Mouse (Mus musculus) cerebellum, adult 2 months (tissue): ENCODE results near the gene Zfp821. TPM values are rescaled to one million over a fixed set of nuclear protein-coding genes. Genes with fewer than 3 reads are reported as not detected.
"Not testable (repeated sequence)": the region's sequence is repeated elsewhere in the genome, so short reads cannot be mapped to it uniquely, and the experiment has no call there.

Experiments
- DNase-seq, 2 experiments: peaks; one replicate each; pipeline ENCODE4 v3.0.0; 2021
- H3K27ac ChIP-seq: fragments of 200-500 bp; 2 replicates; pipeline ENCODE4 v1.5.1; 2012; ENCODE audit warnings: low read length, control low read depth, inconsistent platforms; ENCODE audit not compliant: insufficient read depth
- H3K27me3 ChIP-seq: fragments of 200-500 bp; 2 replicates; pipeline ENCODE4 v1.6.1; 2012; ENCODE audit warnings: inconsistent platforms, mild to moderate bottlenecking, low read length, moderate library complexity; ENCODE audit not compliant: control insufficient read depth, insufficient read depth
- H3K4me1 ChIP-seq: fragments of 200-500 bp; 2 replicates; pipeline ENCODE4 v1.6.1; 2011; ENCODE audit warnings: low read length; ENCODE audit not compliant: control insufficient read depth, insufficient read depth
- H3K4me3 ChIP-seq: fragments of 200-500 bp; replicated peaks from 2 replicates; pipeline ENCODE3; 2011; ENCODE audit warnings: mild to moderate bottlenecking, low read depth, low read length, control low read depth; ENCODE audit not compliant: insufficient read depth
- CTCF ChIP-seq: fragments of 200-500 bp; IDR thresholded peaks from 2 replicates; pipeline ENCODE4 v1.5.1; 2011; ENCODE audit warnings: low read depth, mild to moderate bottlenecking, control low read depth, low read length, moderate library complexity, borderline replicate concordance; ENCODE audit not compliant: insufficient read depth
- POLR2A ChIP-seq: fragments of 200-500 bp; IDR thresholded peaks from 2 replicates; pipeline ENCODE4 v1.6.1; 2011; ENCODE audit warnings: low read length, control low read depth, borderline replicate concordance; ENCODE audit not compliant: insufficient read depth
- WGBS: fragments of 180-500 bp; shearing (Covaris S2); methylation state at CpG from one replicate; pipeline ENCODE4 v1.1.7; 2018; 5-methylcytosine and 5-hydroxymethylcytosine counted together
- polyA plus RNA-seq: library from polyadenylated mRNA; depleted of rRNA; stranded (reverse); fragments of >200 nt; gene quantifications from 2 replicates; pipeline ENCODE4 v1.2.3, GENCODE M21; 2012

The Zfp821 gene
- polyA plus RNA-seq, 1 experiment, result 32.0 TPM

DNA sequence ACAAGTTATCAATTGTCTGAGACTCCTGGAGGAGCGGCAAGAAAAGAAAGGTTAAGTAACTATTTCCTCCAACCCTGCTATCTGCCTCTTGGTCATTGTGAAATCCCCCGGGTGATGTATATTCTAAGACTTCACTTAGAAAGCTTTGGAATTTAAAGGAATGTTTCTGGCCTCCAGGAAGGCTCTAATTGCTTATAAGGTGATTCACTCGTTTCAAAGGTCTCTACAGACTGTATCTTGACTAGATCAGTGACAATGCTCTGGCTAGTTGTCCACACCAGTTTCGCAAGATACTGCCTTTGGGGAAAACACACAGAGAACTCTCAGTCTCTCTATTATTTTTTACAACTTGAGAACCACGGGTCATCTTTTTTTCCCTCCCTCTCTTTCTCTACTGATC, 44.9 kb downstream of the Zfp821 start:
- Histone ChIP-seq H3K4me1 (no peaks in the 10 kb centered on the region), H3K4me3 (no peak overlapping the region), H3K27ac (no peak overlapping the region), H3K27me3 (no peaks in the 10 kb centered on the region)
- DNase-seq, result no peak
- TF ChIP-seq CTCF (no peak), POLR2A (no peak)
- WGBS, result 68% methylated on average over 5 of the region's 5 CpGs

GRCm38 (mm10) chr8:109750699-109751098, 45.4 kb downstream of the Zfp821 start:
- 76% methylated on average over 12 of the region's 12 CpGs for WGBS
- no peaks in the 10 kb centered on the region for H3K4me1 ChIP-seq
- DNase-seq, result no peak
- no peak overlapping the region for H3K4me3 ChIP-seq
- TF ChIP-seq CTCF (no peak), POLR2A (no peak)
- H3K27me3 ChIP-seq, result no peaks in the 10 kb centered on the region
- no peak overlapping the region for H3K27ac ChIP-seq

- no peaks in the 10 kb centered on the region for H3K4me1 ChIP-seq
- no peak overlapping the region for H3K4me3 ChIP-seq
- H3K27me3 ChIP-seq, result no peaks in the 10 kb centered on the region
- no peak overlapping the region for H3K27ac ChIP-seq
- DNase-seq, result no peak
- WGBS, result 90% methylated on average over 20 of the region's 20 CpGs
- TF ChIP-seq CTCF (no peak), POLR2A (no peak)
Observed at GRCm38 (mm10) chr8:109751731-109752485, 46.6 kb downstream of the Zfp821 start.

DNA sequence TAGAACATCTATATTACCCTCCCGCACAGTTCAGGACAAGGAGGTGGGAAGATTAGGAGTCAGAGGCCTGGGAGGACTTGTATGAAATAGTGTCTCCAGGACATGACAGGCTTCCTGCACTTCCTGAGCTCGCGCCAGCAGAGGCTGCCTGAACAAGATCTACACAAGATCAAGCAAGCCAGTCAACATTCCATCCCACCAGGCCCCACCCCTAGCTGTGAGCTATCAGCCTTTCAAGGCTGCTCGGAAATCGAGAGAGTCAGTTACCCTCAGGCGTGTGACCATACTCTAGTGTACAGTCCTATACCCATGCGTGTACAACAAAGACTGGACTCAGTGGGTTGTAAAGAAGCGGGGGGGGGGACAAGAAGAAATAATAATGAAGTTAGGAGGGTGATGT, 49.4 kb downstream of the Zfp821 start:
- Histone ChIP-seq H3K4me1 (no peaks in the 10 kb centered on the region), H3K27ac (no peak overlapping the region), H3K4me3 (no peak overlapping the region), H3K27me3 (no peaks in the 10 kb centered on the region)
- WGBS, result 83% methylated on average over 8 of the region's 8 CpGs
- DNase-seq, result no peak
- no peak for TF ChIP-seq POLR2A
- no peak for TF ChIP-seq CTCF

- H3K27ac ChIP-seq, H3K4me3 ChIP-seq, H3K27me3 ChIP-seq, H3K4me1 ChIP-seq, DNase-seq: not testable (repeated sequence)
- WGBS, result 78% methylated on average over 4 of the region's 4 CpGs
Observed at GRCm38 (mm10) chr8:109755554-109755953, 50.2 kb downstream of the Zfp821 start.

DNA sequence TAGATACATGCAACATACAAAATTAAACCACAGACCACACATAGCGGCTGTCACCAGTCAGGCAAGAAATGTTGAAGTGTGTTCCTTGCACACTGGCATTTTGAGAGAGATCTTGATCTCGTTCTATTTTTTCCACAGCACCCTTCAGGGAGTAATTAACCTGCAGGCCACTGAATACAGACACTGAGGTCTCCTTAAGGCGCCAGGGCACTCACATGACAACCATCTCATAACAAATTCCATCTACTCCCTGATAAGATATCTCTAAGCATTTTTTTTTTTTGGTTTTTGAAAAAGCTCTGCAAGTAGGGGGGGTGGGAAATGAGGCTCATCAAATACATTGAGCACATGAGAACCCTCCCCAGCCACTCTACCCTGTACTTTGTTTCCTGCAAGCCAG, 51.5 kb downstream of the Zfp821 start:
- no peaks in the 10 kb centered on the region for H3K27me3 ChIP-seq
- H3K4me3 ChIP-seq, result no peak overlapping the region
- H3K4me1 ChIP-seq, result no peaks in the 10 kb centered on the region
- WGBS, result 65% methylated on average over 3 of the region's 3 CpGs
- no peak for DNase-seq
- TF ChIP-seq CTCF (no peak), POLR2A (no peak)
- no peak overlapping the region for H3K27ac ChIP-seq

DNA sequence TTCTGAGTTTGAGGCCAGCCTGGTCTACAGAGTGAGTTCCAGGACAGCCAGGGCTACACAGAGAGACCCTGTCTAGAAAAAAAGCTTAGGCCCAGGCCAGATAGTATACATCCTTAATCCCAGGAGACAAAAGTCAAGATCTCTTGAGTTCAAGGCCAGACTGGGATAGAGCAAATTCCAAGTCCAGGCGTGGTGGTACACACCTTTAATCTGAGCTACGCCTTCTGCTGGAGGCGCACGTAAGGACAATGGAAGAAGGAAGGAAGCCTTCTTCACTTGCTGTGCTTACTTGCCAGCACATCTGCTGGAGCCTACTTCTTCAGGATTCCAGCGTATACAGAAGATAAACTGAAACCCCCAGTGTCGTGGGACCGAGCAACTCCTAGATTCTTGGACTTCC, 54.1 kb downstream of the Zfp821 start:
- Histone ChIP-seq H3K4me1 (no peaks in the 10 kb centered on the region), H3K27ac (no peak overlapping the region), H3K27me3 (no peaks in the 10 kb centered on the region), H3K4me3 (no peak overlapping the region)
- WGBS, result 92% methylated on average over 7 of the region's 7 CpGs
- no peak for TF ChIP-seq POLR2A
- no peak for TF ChIP-seq CTCF
- DNase-seq, result no peak

DNA sequence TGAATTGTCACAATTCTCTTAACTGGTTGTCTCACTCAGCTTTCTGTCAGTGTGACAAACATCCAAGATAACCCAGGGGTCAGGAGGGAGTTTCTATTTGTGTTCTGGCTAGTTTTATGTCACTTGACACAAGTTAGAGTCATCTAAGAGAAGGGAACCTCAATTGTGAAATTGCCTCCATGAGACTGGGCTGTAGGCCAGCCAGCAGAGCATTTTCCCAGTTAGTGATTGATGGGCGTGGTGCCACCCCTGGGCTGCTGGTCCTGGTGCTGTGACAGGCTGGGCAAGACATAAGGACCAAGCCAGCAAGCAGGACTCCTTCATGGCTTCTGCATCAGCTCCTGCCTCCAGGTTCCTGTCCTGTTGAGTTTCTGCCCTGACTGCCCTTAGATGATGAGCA, 54.9 kb downstream of the Zfp821 start:
- Histone ChIP-seq H3K4me1 (no peaks in the 10 kb centered on the region), H3K4me3 (no peak overlapping the region), H3K27ac (no peak overlapping the region), H3K27me3 (no peaks in the 10 kb centered on the region)
- TF ChIP-seq POLR2A, result no peak
- WGBS, result 22% methylated on average over 1 of the region's 1 CpGs
- no peak for DNase-seq

- Histone ChIP-seq H3K4me1 (no peaks in the 10 kb centered on the region), H3K27ac (no peak overlapping the region), H3K27me3 (no peaks in the 10 kb centered on the region), H3K4me3 (no peak overlapping the region)
- TF ChIP-seq POLR2A (no peak), CTCF (no peak)
- DNase-seq, result no peak
- 88% methylated on average over 6 of the region's 6 CpGs for WGBS
Observed at GRCm38 (mm10) chr8:109764031-109764430, 58.7 kb downstream of the Zfp821 start.
